Mouse (Mus musculus): ENCODE measurements at regions not wholly inside any gene's neighbourhood (a gene's known extent, or its start where the extent isn't known, plus 50 kb on each side); places are given as distances from the start of the nearest gene placed in this dataset.

GRCm38 (mm10) chr9:100404426-100404825, 82.2 kb downstream of the Il20rb start:
- DNase-seq (ENCODE audit: low spot score) (no peak), ATAC-seq (ENCODE audit: low read depth) (no peak)
- Histone ChIP-seq H3K27me3 (replicated peaks; ENCODE audit: control insufficient read depth, insufficient read depth, low read length) (no peaks in the 10 kb centered on the region), H3K9me3 (ENCODE audit: control insufficient read depth, low read length) (no peaks in the 10 kb centered on the region), H3K4me2 (ENCODE audit: low read depth, low read length) (no peak overlapping the region), H3K9ac (ENCODE audit: low read depth, low read length) (no peak overlapping the region), H3K27ac (replicated peaks; ENCODE audit: low read depth, low read length) (no peak overlapping the region), H3K4me1 (ENCODE audit: control insufficient read depth, insufficient read depth, low read length) (no peaks in the 10 kb centered on the region), H3K4me3 (ENCODE audit: low read depth, low read length) (no peak overlapping the region), H3K36me3 (ENCODE audit: control insufficient read depth, insufficient read depth, low read length) (no peaks in the 10 kb centered on the region)
- WGBS, result 87% methylated on average over 5 of the region's 5 CpGs

- no peak overlapping the region for H3K4me2 ChIP-seq (ENCODE audit: low read depth, low read length)
- DNase-seq (ENCODE audit: low spot score), result peak; percentile 81
- no peak overlapping the region for H3K27ac ChIP-seq (replicated peaks; ENCODE audit: low read depth, low read length)
- H3K36me3 ChIP-seq (ENCODE audit: control insufficient read depth, insufficient read depth, low read length), result no peaks in the 10 kb centered on the region
- H3K4me3 ChIP-seq (ENCODE audit: low read depth, low read length), result no peak overlapping the region
- ATAC-seq (ENCODE audit: low read depth), result 0 out of 2 replicates have a peak, but pooled peaks have one; percentile 62
- H3K27me3 ChIP-seq (replicated peaks; ENCODE audit: control insufficient read depth, insufficient read depth, low read length), result no peaks in the 10 kb centered on the region
- no peaks in the 10 kb centered on the region for H3K4me1 ChIP-seq (ENCODE audit: control insufficient read depth, insufficient read depth, low read length)
- WGBS, result 20% methylated on average over 8 of the region's 8 CpGs
- H3K9ac ChIP-seq (ENCODE audit: low read depth, low read length), result no peak overlapping the region
- no peaks in the 10 kb centered on the region for H3K9me3 ChIP-seq (ENCODE audit: control insufficient read depth, low read length)
Measured at GRCm38 (mm10) chr9:100400366-100400765, 86.2 kb downstream of the Il20rb start.

- no peaks in the 10 kb centered on the region for H3K27me3 ChIP-seq (replicated peaks; ENCODE audit: control insufficient read depth, insufficient read depth, low read length)
- no peak overlapping the region for H3K4me3 ChIP-seq (ENCODE audit: low read depth, low read length)
- ATAC-seq (ENCODE audit: low read depth) (no peak), DNase-seq (ENCODE audit: low spot score) (no peak)
- WGBS, result 91% methylated on average over 7 of the region's 7 CpGs
- no peaks in the 10 kb centered on the region for H3K9me3 ChIP-seq (ENCODE audit: control insufficient read depth, low read length)
- no peak overlapping the region for H3K27ac ChIP-seq (replicated peaks; ENCODE audit: low read depth, low read length)
- H3K9ac ChIP-seq (ENCODE audit: low read depth, low read length), result no peak overlapping the region
- H3K4me1 ChIP-seq (ENCODE audit: control insufficient read depth, insufficient read depth, low read length), result no peaks in the 10 kb centered on the region
- no peak overlapping the region for H3K4me2 ChIP-seq (ENCODE audit: low read depth, low read length)
- H3K36me3 ChIP-seq (ENCODE audit: control insufficient read depth, insufficient read depth, low read length), result no peaks in the 10 kb centered on the region
Measured at GRCm38 (mm10) chr9:100396340-100396910, 90.2 kb downstream of the Il20rb start.

- Histone ChIP-seq H3K27me3 (replicated peaks; ENCODE audit: control insufficient read depth, insufficient read depth, low read length) (no peaks in the 10 kb centered on the region), H3K9ac (ENCODE audit: low read depth, low read length) (no peak overlapping the region), H3K9me3 (ENCODE audit: control insufficient read depth, low read length) (no peaks in the 10 kb centered on the region), H3K4me3 (ENCODE audit: low read depth, low read length) (no peak overlapping the region), H3K4me1 (ENCODE audit: control insufficient read depth, insufficient read depth, low read length) (no peaks in the 10 kb centered on the region), H3K27ac (replicated peaks; ENCODE audit: low read depth, low read length) (no peak overlapping the region), H3K4me2 (ENCODE audit: low read depth, low read length) (no peak overlapping the region), H3K36me3 (ENCODE audit: control insufficient read depth, insufficient read depth, low read length) (no peaks in the 10 kb centered on the region)
- peak; percentile 68 for DNase-seq (ENCODE audit: low spot score)
- ATAC-seq (ENCODE audit: low read depth), result no peak
- 6% methylated on average over 5 of the region's 5 CpGs for whole genome bisulfite sequencing
Measured at GRCm38 (mm10) chr9:100395711-100396110, 90.9 kb downstream of the Il20rb start.

GRCm38 (mm10) chr9:100394632-100395031, 92.0 kb downstream of the Il20rb start:
- WGBS, result 61% methylated on average over 1 of the region's 1 CpGs
- no peak overlapping the region for H3K4me2 ChIP-seq (ENCODE audit: low read depth, low read length)
- ATAC-seq (ENCODE audit: low read depth) (no peak), DNase-seq (ENCODE audit: low spot score) (no peak)
- no peaks in the 10 kb centered on the region for H3K4me1 ChIP-seq (ENCODE audit: control insufficient read depth, insufficient read depth, low read length)
- H3K36me3 ChIP-seq (ENCODE audit: control insufficient read depth, insufficient read depth, low read length), result no peaks in the 10 kb centered on the region
- H3K9me3 ChIP-seq (ENCODE audit: control insufficient read depth, low read length), result no peaks in the 10 kb centered on the region
- H3K9ac ChIP-seq (ENCODE audit: low read depth, low read length), result no peak overlapping the region
- H3K4me3 ChIP-seq (ENCODE audit: low read depth, low read length), result no peak overlapping the region
- H3K27ac ChIP-seq (replicated peaks; ENCODE audit: low read depth, low read length), result no peak overlapping the region
- no peaks in the 10 kb centered on the region for H3K27me3 ChIP-seq (replicated peaks; ENCODE audit: control insufficient read depth, insufficient read depth, low read length)

- Histone ChIP-seq H3K9me3 (ENCODE audit: control insufficient read depth, low read length) (no peaks in the 10 kb centered on the region), H3K27me3 (replicated peaks; ENCODE audit: control insufficient read depth, insufficient read depth, low read length) (no peaks in the 10 kb centered on the region), H3K27ac (replicated peaks; ENCODE audit: low read depth, low read length) (no peak overlapping the region), H3K4me1 (ENCODE audit: control insufficient read depth, insufficient read depth, low read length) (no peaks in the 10 kb centered on the region), H3K36me3 (ENCODE audit: control insufficient read depth, insufficient read depth, low read length) (no peaks in the 10 kb centered on the region), H3K4me2 (ENCODE audit: low read depth, low read length) (no peak overlapping the region), H3K4me3 (ENCODE audit: low read depth, low read length) (no peak overlapping the region), H3K9ac (ENCODE audit: low read depth, low read length) (no peak overlapping the region)
- ATAC-seq (ENCODE audit: low read depth) (0 out of 2 replicates have a peak, but pooled peaks have one; percentile 37), DNase-seq (ENCODE audit: low spot score) (peak; percentile 51)
- 62% methylated on average over 5 of the region's 5 CpGs for WGBS
Measured at GRCm38 (mm10) chr9:100394166-100394565, 92.4 kb downstream of the Il20rb start.

GRCm38 (mm10) chr9:100392262-100392661, 94.3 kb downstream of the Il20rb start:
- no peak for ATAC-seq (ENCODE audit: low read depth)
- Histone ChIP-seq H3K27me3 (replicated peaks; ENCODE audit: control insufficient read depth, insufficient read depth, low read length) (no peaks in the 10 kb centered on the region), H3K27ac (replicated peaks; ENCODE audit: low read depth, low read length) (no peak overlapping the region)

GRCm38 (mm10) chr9:100391566-100392213, 94.9 kb downstream of the Il20rb start:
- WGBS, result 54% methylated on average over 8 of the region's 8 CpGs
- no peaks in the 10 kb centered on the region for H3K36me3 ChIP-seq (ENCODE audit: control insufficient read depth, insufficient read depth, low read length)
- no peak overlapping the region for H3K4me3 ChIP-seq (ENCODE audit: low read depth, low read length)
- DNase-seq (ENCODE audit: low spot score) (no peak), ATAC-seq (ENCODE audit: low read depth) (no peak)
- H3K27ac ChIP-seq (replicated peaks; ENCODE audit: low read depth, low read length), result no peak overlapping the region
- H3K9ac ChIP-seq (ENCODE audit: low read depth, low read length), result no peak overlapping the region
- H3K9me3 ChIP-seq (ENCODE audit: control insufficient read depth, low read length), result no peaks in the 10 kb centered on the region
- peaks cover 5% of the 10 kb centered on the region; the same call in 1 of the 2 replicates for H3K4me1 ChIP-seq (ENCODE audit: control insufficient read depth, insufficient read depth, low read length)
- no peak overlapping the region for H3K4me2 ChIP-seq (ENCODE audit: low read depth, low read length)
- no peaks in the 10 kb centered on the region for H3K27me3 ChIP-seq (replicated peaks; ENCODE audit: control insufficient read depth, insufficient read depth, low read length)

More at GRCm38 (mm10) chr9:100392262-100392661, 94.3 kb downstream of the Il20rb start:
- H3K4me1 ChIP-seq (ENCODE audit: control insufficient read depth, insufficient read depth, low read length), result no peaks in the 10 kb centered on the region
- DNase-seq (ENCODE audit: low spot score), result no peak
- 11% methylated on average over 1 of the region's 1 CpGs for WGBS
- no peak overlapping the region for H3K9ac ChIP-seq (ENCODE audit: low read depth, low read length)
- no peaks in the 10 kb centered on the region for H3K36me3 ChIP-seq (ENCODE audit: control insufficient read depth, insufficient read depth, low read length)
- no peaks in the 10 kb centered on the region for H3K9me3 ChIP-seq (ENCODE audit: control insufficient read depth, low read length)
- H3K4me2 ChIP-seq (ENCODE audit: low read depth, low read length), result no peak overlapping the region
- no peak overlapping the region for H3K4me3 ChIP-seq (ENCODE audit: low read depth, low read length)

GRCm38 (mm10) chr9:100388393-100388792, 98.2 kb downstream of the Il20rb start:
- peaks cover 7% of the 10 kb centered on the region; the same call in 1 of the 2 replicates for H3K4me1 ChIP-seq (ENCODE audit: control insufficient read depth, insufficient read depth, low read length)
- H3K36me3 ChIP-seq (ENCODE audit: control insufficient read depth, insufficient read depth, low read length), result no peaks in the 10 kb centered on the region
- DNase-seq (ENCODE audit: low spot score) (no peak), ATAC-seq (ENCODE audit: low read depth) (no peak)
- no peak overlapping the region for H3K27ac ChIP-seq (replicated peaks; ENCODE audit: low read depth, low read length)
- H3K9me3 ChIP-seq (ENCODE audit: control insufficient read depth, low read length), result no peaks in the 10 kb centered on the region
- H3K9ac ChIP-seq (ENCODE audit: low read depth, low read length), result no peak overlapping the region
- H3K4me2 ChIP-seq (ENCODE audit: low read depth, low read length), result no peak overlapping the region
- no peaks in the 10 kb centered on the region for H3K27me3 ChIP-seq (replicated peaks; ENCODE audit: control insufficient read depth, insufficient read depth, low read length)
- 82% methylated on average over 7 of the region's 7 CpGs for WGBS
- no peak overlapping the region for H3K4me3 ChIP-seq (ENCODE audit: low read depth, low read length)

Data from embryonic facial prominence, embryonic 14.5 days (tissue).